Mouse (Mus musculus) v-Abl transformed pro-B cells (cell line): ENCODE results near the gene Ell.

Experiments used
- in situ Hi-C, 2 experiments: fragments of 400-800 bp; cut with MboI; formaldehyde crosslinking; loops; one replicate each; pipeline ENCODE4 v1.15.1; 2025; ENCODE audit not compliant: unreplicated experiment in 2 of 2

The Ell gene

GRCm38 (mm10) chr8:70539077-70539813 is at the start of gene Ell:
Gene Ell (plus strand): TSS chr8:70539457.
- in situ Hi-C loops = no loop called here

- in situ Hi-C loops = no loop called here
Observed at GRCm38 (mm10) chr8:70489576-70489975, 49.7 kb upstream of the Ell start.

DNA sequence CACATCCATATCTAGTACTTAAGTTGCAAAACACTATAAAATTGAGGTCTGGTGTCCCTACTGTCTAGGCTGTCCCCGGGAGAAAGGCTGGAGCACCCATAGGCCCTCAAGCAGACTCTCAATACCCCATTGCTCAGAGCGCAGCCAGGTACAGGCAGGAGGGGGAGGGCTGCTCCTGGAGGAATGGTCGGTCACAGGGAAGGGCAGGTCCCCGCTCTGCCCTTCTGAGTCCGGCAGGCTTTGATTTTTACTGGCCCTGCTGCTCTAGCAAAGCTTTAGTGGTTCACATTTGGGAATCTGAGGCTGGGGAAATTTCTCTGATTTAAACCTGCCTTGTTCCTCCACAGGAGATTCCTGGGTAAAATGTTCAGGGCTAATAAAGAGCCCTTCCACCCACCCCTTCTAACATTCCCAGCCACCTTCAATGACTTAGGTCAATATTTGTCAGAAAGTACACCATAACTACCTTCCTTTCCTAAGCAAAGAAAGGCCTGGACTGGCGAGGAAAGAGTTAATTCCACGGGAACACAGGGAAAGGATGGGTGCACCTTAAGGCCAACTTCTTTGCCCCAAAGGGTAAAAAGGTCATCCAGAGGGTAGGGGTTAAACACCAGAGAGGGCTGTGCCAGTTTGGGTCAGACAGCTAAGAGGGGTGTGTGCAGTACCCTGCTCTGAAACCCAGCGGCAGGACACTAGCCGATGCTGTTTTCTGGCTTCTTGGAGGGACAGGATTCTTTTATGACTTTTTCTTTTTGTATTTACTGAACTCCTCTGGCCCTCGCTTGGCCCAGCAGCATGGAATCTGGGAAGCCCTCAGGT is 49.0 kb upstream of the Ell start:
- in situ Hi-C loops = no loop called here

DNA sequence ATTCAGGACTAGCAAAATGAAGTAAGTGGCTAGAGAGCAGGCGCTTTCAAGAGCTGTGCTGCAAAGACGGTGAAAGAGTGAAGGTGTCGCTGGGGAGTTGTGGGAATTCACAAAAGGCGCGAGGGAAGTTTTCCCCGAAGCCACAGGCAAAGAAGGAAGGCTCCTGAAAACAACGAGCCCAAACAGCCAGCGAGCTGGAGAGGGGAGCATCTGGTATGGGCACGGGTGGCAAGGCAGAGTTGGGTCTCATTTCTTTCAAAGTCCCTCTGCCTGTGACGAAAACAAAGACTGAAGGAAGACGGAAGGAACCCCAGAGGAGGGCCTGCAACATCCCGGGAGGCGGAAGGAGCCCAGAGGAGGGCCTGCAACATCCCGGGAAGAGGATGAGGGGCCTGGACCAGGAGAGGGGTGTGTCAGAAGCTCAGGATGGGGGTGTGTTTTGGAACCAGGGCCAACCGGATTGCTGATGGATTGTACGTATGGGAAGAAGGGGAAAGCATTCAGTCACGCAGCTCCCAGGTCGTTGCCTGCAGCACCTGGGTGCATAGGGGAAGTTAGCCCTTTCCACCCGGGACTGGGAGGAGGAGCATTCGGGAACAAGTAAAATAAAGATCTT is 48.3 kb upstream of the Ell start:
- in situ Hi-C loops = no loop called here

GRCm38 (mm10) chr8:70492664-70493640 is 46.3 kb upstream of the Ell start, which contains the start of gene Crlf1:
Gene Crlf1 (plus strand): TSS chr8:70493158.
- in situ Hi-C loops = no loop called here

- in situ Hi-C loops = no loop called here
Observed at GRCm38 (mm10) chr8:70493692-70494415, 45.4 kb upstream of the Ell start.

DNA sequence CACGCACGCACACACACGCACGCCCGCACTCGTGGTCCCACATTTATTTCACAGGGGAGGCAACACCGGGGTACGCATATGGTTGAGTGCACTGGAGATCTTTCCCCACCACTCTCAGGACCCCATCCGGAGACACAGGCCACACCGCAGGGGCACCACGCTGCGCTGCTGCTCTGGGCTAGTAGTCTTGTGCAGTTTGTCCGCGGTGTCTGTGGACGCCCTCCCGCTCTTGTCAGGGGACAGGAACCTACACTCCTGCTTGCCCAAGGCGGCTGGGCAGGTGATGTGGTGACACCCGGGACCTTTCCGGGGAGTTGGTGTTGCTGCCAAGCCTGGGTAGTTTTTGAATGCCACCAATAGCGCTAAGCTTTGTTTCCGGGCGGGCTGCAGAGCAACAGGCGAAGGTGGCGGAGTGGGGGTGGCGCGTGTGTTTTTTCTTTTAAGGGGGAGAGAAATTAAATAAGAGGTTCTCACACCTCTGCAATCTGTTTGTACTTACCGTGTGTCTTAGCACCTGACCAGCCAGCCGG is 44.8 kb upstream of the Ell start:
- in situ Hi-C loops = no loop called here

DNA sequence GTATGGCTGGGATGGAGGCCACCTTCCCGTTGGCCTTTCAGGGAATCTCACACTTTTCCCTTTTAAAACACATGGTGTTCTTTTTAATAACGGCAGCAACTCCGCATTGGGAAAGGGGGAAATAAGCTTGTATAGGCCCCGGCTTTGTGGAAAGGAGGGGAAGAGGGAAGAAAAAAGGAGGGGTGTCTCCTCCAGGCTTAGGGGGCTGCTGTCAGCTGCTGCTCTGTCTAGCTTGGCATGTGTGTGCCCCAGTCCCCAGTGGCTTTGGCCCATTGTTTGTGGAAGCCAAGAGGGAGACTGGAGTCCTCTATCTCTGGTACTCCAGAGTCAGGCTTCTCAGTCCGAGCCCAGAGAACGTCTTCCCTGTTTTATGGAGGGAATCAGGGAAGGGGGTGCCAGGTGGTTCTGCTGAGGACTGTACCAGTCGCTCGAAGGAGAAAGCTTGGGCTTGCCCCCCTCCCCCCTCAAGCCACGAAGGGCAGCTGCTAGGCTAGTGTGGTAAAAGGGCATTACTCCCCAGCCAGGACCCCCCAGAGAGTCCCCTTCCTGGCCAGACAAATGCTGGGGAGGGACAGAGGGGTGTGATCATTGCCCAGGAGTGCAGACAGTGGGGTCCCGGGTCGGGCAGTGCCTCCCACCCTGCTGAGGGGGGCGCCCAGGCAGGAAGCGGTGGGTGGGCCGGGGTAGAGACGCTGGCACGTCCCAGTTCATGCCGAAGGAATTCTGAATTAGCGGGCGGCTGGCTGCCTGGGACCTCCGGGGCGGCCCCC is 44.1 kb upstream of the Ell start:
- in situ Hi-C loops = no loop called here

- in situ Hi-C loops = no loop called here
Observed at GRCm38 (mm10) chr8:70495771-70496062, 43.5 kb upstream of the Ell start.

DNA sequence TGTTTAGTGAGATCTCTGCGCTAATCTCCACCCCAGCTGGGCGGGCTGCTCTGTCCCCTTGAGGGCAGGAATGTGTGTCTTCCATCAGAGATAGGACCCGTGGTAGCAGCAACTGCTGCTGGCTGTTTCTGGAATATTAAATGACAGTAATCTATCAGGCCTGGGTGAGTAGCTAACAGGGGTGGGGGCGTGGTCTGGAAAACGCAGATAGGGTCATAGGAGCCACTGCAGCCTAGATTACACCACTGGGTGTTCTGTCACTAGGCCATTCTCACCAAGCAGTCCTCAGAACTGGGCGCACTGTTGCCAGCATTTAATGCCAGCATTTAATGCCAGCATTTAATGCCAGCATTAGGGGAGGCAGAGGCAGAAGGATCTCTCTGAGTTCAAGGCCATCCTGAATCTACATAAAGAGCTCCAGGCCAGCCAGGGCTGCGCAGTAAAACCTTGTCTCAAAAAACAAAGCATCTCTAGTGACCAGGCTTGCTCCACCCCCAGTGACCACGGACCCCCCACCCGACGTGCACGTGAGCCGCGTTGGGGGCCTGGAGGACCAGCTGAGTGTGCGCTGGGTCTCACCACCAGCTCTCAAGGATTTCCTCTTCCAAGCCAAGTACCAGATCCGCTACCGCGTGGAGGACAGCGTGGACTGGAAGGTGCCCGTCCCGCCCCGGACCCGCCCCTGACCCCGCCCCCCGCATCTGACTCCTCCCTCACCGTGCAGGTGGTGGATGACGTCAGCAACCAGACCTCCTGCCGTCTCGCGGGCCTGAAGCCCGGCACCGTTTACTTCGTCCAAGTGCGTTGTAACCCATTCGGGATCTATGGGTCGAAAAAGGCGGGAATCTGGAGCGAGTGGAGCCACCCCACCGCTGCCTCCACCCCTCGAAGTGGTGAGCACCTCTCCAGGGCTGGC is 38.6 kb upstream of the Ell start:
- in situ Hi-C loops = loop anchor here in 1 of 2 experiments (5.0 kb wide), 1 partner anchor 88 kb away; no protein-coding TSS in a partner anchor

- in situ Hi-C loops = loop anchor here in 1 of 2 experiments (5.0 kb wide), 1 partner anchor 90 kb away; no protein-coding TSS in a partner anchor
Observed at GRCm38 (mm10) chr8:70501820-70502529, 37.3 kb upstream of the Ell start.

DNA sequence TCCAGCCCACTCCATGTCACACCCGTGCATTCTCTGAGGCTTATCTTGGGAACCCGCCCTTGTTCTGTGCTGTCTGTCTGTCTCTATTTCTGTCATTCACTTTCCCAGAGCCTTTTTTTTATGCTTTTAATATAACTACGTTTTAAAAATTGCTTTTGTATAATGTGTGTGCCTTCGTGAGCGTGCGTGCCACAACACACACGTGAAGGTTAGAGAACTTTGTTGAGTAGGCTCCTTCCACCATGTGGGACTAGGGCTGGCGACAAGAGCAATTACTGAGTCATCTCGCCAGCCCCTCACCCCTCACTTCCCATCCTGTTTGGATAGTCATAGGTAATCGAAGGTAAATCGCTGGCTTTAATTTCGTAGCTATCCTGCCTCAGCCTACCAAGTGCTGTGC is 36.7 kb upstream of the Ell start:
- in situ Hi-C loops = loop anchor here in 1 of 2 experiments (5.0 kb wide), 1 partner anchor 90 kb away; no protein-coding TSS in a partner anchor

- in situ Hi-C loops = loop anchor here in 1 of 2 experiments (5.0 kb wide), 1 partner anchor 91 kb away; no protein-coding TSS in a partner anchor
Observed at GRCm38 (mm10) chr8:70503062-70503750, 36.1 kb upstream of the Ell start.

DNA sequence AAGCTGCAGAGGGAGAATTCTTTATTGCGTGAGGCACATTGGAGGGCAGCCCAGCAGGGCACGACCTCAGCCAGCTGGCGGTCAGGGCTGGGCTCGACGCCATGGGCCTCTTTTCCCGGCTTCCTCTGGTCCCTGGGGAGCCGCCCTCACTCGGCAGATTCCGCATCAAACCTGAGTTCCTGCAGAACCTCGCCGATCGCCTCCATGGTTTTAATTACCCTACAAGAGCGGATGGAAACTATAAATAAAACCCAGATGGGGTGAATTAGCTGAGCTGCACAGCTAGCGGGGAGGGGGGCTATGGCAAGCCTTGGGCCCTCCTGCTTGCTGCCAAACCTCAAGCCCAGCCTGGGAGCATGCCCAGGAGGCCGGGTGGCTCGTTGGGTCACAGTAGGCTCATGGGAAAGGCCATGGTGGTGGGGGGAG is 35.0 kb upstream of the Ell start:
- in situ Hi-C loops = loop anchor here in 1 of 2 experiments (5.0 kb wide), 1 partner anchor 92 kb away; no protein-coding TSS in a partner anchor

DNA sequence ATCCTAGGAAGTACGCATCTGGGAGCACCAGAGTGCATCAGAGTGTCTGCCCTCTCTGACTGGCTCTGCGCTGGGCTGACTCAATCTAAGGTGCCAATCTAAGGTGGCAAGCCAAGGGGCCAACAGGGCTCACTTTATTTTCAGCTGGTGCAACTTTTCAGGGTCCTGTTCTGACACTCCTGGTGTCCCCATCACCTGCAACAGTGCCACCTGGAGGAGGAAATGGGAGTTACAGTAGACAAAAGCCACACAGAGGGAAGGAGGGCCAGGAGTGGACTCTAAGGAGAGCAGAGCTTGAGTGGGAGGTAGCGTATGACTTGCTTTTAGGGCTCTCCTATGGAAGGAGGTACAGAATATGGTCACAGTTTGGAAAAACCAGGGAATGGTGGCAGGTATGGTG is 34.4 kb upstream of the Ell start:
- in situ Hi-C loops = loop anchor here (5.0 kb wide), 2 partner anchors 88 to 93 kb away; no protein-coding TSS in a partner anchor
